Mouse (Mus musculus) spleen, embryonic (tissue): ENCODE data around the gene Magix.

Experiments
- CTCF ChIA-PET: fragments of 350-600 bp; sonication (Branson Sonifier 250); formaldehyde crosslinking; loops from one replicate; lab custom pipeline; 2022; lab: Charles Lee

Gene Magix

GRCm38 (mm10) chrX:7635101-7635500, 46.0 kb downstream of the Magix start:
- CTCF ChIA-PET = interaction anchor here (0.5 kb wide), 1 partner anchor 60 kb away, joined by 6 read pairs; no protein-coding TSS in a partner anchor

- CTCF ChIA-PET = no interaction called here
Measured at GRCm38 (mm10) chrX:7632560-7632959, 48.5 kb downstream of the Magix start.
